Mouse (Mus musculus): ENCODE measurements at regions not wholly inside any gene's neighbourhood (a gene's known extent, or its start where the extent isn't known, plus 50 kb on each side); places are given as distances from the start of the nearest gene placed in this dataset.

DNA sequence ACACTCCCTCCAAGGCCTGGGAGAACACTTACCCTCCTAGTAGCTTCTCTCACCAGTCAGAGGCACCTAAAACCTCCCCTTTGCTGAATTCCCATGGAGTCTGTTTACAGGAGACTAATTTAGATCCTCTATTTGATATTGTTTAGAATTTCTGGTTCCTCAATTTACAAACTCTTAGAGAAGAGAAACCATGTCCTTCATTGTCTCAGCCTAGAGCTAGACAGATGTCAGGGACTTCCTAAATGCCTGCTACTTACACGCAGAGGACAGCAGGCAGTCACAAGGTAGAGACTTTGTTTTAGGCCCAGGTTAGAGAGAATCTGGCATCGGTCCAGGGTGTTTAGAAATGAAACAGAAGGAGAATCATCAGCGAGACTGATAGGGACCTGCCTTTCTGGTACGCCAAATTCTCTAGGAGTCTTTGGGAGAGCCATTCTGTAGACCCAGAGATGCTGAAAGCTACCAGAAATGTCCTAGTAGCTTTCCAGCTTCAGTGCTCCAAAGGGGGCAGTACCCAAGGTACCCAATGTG lies 238.3 kb upstream of the Jarid2 start:
- no peak for TF ChIP-seq POLR2A (IDR thresholded peaks at IDR 0.05; ENCODE audit: borderline replicate concordance, extremely low read depth, low read depth, low read length)
- TF ChIP-seq CTCF (IDR thresholded peaks at IDR 0.05; ENCODE audit: insufficient read depth, low read length) = no peak

All from lung, adult 2 months (tissue).